Mouse (Mus musculus) left cerebral cortex, adult 11 months (tissue): ENCODE measurements around the gene Agap1.
A peak's percentile ranks its signal among the peaks of the same experiment; 100 is the strongest.
"Not testable (repeated sequence)": the region's sequence is repeated elsewhere in the genome, so short reads cannot be mapped to it uniquely, and the experiment has no call there.

Source experiments
- DNase-seq: peaks from one replicate; pipeline ENCODE4 v3.0.0; 2022; ENCODE audit warnings: low spot score

The Agap1 gene

DNA sequence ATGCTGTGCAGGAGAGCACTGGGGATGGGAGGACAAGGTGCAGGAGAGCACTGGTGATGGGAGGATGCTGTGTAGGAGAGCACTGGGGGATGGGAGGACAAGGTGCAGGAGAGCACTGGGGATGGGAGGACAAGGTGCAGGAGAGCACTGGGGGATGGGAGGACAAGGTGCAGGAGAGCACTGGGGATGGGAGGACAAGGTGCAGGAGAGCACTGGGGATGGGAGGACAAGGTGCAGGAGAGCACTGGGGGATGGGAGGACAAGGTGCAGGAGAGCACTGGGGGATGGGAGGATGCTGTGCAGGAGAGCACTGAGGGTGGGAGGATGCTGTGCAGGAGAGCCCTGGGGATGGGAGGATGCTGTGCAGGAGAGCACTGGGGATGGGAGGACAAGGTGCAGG lies 47.3 kb downstream of the Agap1 start:
- DNase-seq, result not testable (repeated sequence)

DNA sequence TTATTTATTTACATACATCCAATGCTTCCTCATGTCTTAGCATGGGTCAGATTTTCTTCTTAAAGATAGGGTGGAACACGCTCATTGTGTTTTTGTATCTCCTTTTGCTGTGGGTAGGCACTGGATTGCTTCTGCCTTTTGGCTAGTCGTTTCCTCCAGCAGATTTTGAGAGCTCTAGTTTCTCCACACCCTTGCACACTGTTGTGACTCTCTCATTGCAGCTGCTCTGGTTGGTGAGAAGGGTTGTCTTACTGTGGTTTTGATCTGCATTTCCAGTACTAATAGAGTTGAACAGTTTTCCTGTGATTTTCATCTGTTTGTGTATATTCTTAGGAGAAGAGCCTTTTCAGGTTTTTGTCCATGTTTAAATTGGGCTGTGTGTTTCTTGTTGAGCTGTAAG lies 54.6 kb downstream of the Agap1 start:
- no peak for DNase-seq

DNA sequence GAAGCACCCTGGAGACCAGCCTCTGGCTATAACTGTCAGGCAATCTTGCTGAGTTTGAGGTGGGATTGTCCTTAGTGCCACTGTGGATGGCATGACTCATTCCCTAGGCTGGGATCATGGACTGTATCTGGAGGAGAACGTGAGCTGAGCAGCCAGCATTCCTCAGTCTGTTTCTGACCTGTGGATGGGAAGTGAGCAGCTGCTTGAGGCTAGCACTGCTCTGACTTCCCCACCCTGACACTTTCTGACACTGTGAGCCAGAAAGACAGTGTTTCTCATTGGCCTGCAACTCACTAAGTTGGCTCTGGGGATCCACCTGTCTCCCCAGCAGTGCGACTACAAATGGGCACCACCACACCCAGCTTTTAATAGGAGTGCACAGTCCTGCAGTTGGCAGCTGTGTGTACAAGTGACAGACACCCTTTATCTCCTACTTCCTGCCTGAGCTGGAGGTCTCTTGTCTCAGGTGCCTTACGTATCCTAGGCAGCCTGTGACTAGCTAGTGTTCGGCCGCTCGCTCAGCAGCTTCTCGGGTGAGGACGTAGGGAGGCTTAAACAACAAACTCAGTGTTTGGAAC lies 55.2 kb downstream of the Agap1 start:
- DNase-seq, result no peak

DNA sequence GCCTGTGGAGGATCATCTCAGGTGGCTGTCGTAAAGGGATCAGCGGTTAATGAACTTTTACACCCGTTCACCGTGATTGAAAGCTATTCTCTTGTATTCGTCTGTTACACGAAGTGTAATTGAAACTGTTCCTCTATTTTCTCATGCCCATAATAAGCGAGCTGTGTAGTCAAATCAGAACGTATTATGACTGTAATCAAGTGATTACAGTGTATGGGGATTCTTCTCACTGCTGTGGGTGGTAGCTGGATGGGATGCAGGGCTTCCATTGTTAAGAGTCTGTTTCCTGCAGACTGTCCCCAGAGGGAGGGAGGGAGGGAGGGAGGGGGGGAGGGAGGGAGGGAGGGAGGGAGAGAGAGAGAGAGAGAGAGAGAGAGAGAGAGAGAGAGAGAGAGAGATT lies 56.1 kb downstream of the Agap1 start:
- no peak for DNase-seq

DNA sequence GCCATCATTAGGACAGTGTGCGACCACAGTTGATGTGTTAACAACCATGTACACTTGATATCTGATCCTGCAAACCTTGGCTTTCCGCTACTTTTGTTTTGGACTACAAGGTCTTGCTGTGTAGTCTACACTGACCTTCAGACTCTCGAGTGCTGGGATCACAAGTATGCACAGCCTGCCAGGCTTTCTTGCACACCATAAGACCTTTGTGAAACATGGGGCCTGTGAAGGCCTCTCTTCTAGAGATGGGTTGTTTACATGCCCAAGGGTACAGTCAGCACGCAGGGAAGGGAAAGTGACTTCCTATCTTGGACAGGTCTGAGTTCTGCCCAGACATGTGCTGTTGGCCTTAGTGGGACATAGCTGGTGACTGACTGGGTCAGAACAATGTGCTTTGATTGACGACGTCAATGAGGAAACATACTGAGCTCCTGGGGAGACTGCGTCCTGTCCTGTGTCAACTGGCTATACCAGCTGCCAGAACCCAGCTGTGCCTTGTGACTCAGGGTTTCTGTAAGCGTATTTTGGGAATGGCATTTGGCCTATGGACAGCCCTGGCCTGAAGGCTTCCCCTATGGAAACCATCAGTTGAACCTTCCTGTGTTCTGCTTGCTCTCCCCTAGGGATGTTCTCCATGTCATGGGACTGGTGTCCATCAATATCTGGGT lies 59.1 kb downstream of the Agap1 start:
- DNase-seq, result no peak

DNA sequence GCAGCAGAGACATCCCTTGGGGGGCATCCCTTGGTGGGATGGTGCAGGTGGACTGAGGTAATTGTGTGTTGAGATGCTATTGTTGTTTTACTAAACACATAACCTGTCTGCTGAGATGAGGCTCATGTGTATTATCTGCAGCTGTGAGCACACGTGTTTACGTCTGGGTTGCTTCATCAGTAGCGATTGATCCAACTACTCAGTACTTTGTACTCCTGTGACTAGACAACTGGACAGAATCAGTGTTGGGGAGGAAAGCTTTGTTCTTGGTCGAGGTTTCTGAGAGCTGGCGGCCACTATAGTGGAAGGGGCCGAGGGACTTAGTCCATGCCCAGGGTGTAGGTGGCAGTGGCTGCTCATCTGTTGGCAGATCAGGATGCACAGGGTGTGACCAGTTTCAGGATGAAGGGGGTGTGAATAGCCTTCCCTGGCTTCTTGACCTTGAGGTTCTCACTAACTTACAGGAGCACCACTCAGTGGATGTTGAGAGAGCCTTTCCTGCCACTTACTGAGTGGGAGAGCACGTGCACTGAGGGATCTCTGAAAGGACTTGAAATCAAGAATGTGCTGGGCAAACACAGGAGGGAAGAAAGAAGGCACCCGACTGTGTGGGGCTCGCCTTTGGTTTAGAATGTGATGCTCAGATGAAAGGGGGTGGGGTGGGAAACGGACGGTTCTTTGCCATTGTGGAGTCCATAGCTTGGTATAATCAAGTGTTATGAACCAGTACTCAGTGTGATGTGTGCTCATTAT lies 61.4 kb downstream of the Agap1 start:
- DNase-seq, result no peak

DNA sequence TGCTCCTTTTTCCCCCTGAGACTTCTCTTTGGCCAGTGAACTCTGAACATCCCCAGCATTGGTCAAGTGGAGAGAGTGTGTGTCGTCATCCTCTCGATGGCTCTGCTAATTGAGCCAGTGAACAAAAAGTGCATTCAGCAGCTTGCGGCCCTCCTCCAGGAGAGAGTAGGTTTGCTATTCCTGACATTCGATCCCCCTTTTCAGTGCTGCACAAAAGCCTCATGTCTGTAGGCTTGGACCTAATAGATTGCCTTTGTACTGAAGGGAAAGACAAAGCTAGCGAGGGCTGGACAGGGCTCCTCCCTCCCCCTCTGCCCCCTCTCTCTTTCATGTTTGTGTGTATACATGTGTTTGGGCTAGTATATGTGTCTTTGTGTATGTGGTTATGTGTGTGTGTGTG lies 63.2 kb downstream of the Agap1 start:
- DNase-seq, result no peak

DNA sequence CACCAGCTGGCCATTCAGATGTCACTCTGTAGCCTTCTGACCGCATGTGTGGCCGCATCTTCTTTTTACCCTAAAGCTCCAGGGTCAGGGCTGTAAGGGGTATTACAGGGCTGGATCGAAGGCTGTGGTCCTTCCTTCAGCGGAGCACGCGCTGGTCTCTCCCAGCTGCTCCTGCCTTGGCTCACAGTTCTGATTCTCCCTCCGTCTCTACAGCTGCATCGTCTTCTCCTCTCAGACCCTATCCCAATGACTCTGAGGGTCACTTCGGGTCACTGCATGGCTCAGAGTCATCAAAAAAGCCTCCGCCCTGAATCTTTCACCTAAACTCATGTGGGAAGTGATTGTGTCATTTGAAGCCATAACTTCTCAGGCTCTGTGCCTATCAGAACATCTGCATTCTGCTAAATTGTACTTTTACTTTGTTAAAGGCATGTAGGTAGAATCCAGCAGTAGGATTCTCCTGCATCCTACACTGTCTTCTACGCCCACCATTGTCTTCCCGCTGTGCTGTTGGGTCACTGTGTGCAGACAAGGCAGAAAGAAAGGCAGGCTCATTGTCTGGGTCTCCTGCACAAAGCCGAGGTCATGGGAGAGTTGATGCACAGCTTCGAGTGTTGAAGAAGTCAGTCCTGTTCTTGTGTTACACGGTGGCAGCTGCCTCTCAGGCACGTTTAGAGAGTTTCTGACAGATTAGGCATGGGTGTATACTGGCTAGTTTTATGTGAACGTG lies 65.5 kb downstream of the Agap1 start:
- DNase-seq, result no peak

DNA sequence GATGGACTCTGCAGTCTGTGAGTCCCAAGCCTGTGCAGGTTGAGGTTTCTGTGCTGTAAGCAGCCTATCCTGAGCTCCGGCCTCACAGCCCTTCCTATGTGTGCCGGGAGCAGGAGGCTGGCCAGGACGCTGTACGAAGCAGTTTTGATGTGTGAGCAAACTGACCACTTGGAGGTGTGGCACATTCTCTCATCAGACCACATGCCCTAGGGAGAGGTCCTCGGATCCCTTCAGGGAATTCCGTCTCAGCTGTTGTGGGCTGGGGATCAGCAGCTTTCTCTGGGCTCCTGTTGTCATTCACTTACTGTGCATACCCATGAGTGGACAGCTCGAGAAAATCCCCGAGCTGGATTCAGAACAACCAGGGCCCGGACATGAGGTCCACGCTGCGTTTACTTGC lies 66.8 kb downstream of the Agap1 start:
- no peak for DNase-seq

DNA sequence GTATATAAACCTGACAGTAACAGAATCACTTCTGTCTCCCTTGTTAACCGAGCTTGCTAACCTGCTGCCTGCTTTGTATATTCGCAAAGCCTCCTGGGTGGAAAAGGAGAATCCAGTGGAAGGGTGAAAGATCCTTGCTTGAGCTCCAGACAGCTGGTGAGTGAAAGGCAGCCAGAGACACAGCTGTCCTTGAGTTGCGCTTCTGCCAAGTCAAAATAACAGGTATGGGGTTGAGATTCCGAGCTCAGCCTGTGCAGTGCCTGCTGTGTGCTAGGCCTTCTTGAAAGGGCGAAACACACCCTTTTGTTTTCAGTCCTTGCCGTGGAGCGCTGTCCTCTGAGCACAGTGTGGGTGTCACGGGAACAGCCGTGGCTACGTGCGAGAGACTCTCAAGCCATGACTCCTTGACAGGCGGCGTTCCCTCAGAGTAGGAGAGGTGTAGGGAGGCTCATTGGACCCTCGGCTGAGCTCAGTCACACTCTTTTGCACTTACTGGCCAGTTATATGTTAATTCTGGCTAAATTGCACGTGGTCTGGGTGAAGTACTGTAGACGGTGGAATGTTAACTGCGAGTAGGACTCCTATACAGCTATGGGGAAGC lies 67.4 kb downstream of the Agap1 start:
- no peak for DNase-seq

DNA sequence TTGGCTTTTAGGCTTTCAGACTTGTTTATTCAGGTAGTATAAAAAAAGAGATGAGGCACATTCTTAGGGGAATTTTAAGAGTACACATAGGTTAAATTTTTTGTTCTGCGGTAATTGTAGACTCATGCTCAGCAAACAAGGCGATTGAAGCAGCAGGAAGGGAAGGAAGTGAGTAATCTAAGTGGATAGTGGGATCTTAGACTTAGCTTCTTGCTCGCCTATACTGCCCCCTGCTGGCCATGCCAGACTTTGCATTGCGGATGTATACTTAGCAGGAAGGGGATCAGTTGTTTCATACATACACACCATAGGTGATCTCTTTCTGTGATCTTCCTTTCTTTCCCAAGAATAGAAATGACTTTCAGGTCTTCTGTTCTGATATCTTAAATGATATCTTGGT lies 69.8 kb downstream of the Agap1 start:
- peak; percentile 81 for DNase-seq

DNA sequence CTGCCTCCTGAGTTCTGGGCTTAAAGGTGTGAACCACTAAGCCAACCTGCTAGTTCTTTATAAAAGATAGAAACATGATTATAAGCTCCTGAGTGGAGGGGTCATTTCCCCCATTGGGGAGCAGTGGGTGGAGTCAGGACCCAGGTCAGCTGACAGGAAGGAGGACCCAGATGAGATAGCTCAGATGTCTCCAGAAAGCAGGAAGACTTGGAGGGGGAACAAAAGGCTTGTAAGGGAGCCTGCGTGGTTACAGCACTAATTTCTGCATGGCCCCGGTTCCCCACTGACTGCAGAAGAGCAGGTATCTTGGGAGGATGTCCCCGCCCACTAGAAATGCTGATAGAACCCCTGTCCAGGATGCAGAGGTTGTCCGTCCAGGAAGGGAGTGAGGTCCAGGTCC lies 70.4 kb downstream of the Agap1 start:
- no peak for DNase-seq

DNA sequence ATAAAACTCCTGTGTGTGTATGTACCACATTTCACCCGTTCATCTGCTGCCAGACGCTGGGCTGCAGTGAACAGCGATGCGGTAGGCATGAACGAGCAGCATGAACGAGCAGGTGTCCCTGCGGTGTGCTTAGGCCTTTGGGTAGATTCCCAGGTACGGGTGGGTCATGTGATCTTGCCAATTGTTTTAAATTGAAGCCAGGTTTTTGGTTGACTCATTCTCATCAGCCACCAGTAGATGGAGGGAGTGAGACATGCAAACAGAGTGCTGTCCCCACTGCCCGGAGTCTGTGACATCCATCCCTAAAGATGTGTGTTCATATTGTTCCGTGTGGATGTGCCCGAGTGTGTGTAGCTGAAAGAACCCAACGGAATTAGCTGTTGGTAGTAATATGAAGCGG lies 71.2 kb downstream of the Agap1 start:
- peak; percentile 64 for DNase-seq

DNA sequence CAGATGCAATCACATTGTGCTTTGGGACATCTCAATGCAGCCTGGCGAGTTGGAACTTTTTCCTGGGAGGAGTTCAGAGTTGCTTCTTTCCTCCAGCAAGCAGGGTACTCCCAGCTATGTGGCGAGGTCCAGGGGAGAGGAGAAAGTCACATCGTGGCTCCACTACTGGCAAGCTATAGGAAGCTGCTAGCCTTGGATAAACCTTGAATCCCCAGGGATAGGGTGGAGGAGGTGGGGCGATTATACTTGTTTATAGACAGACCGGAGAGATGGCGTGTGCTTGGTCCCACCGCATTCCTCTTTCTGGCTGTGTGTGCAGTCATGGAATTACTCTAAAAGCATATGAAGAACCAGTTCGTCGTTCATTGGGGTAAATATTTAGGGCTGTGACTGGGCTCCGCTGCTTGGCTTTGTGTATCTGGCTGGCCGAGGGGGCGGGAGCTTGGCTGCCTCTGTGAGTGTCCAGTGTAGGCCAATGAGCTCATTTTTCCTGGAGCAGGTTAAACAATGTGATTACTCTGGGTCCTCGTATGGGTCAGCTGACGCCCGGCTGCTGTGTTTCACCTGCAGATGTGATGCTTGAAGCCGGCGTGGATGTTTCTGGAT lies 74.2 kb downstream of the Agap1 start:
- no peak for DNase-seq

DNA sequence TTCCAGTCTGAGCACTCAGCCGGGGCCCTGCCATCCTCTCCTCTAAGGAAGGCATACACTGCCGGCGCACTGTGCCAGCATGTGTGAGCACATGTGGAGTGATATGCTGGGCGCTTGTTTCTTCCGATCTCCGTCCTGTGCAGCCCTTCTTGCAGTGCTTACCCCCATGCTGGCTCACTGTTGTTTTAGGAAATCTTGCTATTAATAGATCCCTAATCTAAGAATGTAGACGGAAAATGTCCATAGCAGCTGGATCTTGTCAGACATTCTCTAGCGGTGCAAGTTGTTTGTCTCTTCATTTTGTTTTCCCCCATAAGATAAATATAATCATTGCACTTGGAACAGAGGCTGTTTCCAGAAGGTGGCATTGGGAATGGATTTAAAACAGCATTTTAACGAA lies 79.1 kb downstream of the Agap1 start:
- no peak for DNase-seq

DNA sequence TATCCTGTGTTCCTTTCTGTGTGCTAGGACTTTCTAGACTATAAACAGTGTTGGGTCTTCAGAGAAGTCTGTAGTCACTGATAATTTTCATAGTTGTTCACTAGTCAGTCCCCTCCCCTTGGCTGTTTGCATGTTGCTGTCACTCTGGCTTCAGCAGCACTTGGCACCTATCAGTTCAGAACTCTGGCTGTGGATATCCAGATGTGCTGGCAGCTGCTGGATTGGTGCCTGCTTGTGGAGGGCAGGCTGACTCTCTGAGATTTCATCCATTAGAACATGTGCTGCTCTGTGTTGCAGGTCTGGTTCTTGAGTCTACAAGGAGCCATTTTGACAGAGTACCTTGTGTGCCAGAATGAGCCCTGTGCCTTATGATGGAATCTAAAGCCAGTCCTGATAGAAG lies 80.6 kb downstream of the Agap1 start:
- DNase-seq, result no peak

DNA sequence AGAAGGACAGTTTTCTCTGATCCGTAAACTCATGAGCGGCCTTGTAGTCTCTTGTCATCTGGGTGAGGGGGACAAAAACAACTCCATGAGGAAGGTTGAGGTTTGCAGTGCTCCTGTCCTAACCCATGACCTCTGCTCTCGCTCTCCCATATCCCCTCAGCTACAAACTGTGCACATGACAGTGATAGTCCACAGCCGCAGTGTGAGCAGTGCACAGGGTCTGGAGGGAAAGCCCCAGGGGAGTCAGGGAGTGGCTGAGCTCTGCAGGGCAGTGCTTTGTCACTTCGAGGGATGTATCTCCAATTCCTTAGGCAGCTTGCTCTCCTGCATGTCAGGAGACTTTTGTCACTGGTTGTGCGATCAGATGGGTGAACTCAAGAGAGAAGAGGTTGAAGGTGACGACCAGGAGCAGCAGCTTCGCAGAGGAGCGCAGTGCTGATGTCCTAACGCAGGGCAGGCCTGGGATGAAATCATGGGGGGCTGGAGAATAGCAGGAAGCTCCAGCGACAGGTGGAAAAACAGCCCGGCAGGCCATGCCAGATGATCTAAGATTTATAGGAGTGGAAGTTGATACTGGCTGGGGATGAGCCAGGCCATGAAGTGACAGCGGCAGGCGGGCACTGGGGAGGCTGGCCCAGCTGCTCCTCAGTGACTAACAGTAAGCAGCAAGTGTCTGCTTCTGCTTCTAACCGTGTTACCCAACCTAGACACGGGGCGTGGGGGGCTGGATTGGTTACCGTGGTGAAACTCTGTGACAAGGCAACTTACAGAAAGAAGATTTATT lies 83.7 kb downstream of the Agap1 start:
- DNase-seq, result no peak

DNA sequence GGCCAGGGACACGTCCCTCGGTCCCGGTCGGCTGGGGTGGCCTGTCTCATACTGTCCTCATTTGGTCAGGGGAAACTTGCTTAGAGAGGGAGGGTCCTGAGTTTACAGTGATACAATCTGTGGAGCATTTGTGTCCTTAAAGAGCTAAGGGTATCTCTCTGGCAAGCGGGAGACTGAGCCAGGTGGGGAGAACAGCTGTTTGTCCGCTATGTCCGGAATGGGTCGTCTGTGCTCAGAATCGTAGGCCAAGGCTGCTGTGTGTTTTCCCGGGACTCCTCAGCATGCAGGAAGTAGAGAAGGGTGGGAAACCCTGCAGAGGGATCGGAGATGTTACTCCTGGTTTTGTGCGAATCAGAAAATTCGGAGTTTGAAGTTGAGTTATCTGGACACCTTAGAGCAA lies 84.5 kb downstream of the Agap1 start:
- DNase-seq, result no peak

DNA sequence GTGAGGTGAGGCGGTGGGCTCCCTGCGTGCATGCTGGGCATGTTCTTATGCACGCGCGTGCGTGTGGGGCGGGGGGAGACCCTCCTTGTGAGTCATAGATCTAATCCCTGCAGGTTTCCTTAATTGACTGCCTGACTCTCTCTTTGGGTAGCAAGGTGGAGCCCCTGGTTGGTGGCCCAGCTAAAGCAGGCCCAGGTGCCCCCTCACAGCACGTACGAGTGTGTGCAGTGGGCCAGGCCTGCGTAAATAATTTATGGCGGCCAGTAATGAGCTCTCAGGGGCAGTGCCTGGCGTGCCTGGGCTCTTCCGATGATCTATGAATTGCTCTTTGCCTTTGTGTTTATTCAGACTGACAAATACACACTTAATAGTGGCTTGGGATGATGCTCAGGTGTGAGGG lies 86.5 kb downstream of the Agap1 start:
- no peak for DNase-seq

DNA sequence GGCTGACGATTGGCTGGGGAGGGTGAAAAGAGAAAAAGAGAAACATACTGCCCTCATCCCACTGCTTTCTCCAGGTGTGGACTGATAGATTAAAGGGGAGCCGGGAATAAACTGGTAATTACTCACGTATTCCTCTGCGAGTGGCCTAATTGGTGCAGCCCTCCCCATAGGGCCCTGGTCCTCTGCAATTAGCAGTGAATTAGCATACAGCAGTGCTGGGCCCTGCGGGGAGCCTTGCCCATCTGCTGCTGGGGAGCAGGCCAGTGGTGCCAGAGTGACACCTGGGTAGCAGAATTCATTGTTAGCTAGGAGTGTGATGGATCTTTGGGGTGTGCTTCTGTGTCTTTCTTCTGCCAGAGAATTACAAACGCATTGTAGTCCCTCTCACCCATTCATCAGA lies 87.9 kb downstream of the Agap1 start:
- no peak for DNase-seq

DNA sequence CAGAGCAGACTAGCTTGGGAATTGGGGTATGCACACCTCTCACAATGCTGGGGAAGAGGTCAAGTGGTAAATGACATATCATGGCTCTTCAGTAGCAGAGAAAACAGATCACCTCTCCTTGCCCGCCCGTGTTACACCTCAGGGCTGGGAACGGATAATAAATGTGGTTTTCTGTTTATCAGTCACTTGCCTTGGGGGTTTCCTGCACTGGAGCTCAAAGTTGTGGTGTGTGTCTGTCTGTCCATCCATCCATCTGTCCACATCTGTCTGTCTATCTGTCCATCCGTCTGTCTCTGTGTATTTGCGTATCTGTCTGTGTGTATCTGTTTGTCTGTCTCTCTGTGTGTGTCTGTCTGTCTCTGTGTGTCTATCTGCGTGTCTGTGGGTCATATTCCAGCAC lies 88.7 kb downstream of the Agap1 start:
- no peak for DNase-seq
